Mouse (Mus musculus): ENCODE data around the gene Gm6176. TPM values are rescaled to one million over a fixed set of nuclear protein-coding genes. Genes with fewer than 3 reads are reported as not detected.
"Not testable (repeated sequence)": the region's sequence is repeated elsewhere in the genome, so short reads cannot be mapped to it uniquely, and the experiment has no call there.

Gene Gm6176
- polyA plus RNA-seq (2012; rRNA removed) (not detected in 2 replicates), polyA plus RNA-seq (2014; fragmentation: Nextera tagmentation; extraction: Ambion mirVana) (not detected in 2 replicates)

DNA sequence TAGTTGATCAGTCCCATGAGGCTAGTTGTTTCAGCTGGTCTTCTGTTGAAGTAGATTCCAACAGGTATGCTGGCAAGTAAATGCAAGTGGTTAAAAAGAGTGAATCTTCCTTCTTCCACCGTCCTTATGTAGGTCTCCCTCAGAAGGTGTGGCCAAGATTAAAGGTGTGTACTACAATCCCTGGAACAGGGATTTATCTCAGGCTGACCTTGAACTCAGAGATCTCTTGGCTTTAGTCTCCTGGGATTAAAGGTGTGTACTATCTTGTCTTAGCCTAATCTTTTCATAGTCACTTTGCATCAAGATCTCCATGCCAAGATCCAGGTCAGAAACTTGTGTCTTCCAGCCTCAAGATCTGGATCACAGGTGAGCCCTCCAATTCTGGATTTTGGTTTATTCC lies at the start of gene Gm6176:
Gene Gm6176 (minus strand): TSS at position 101 of the 400 bp plus-strand sequence.
- ATAC-seq (ENCODE audit: low FRiP score, low read depth); H3K4me1 ChIP-seq (ENCODE audit: control insufficient read depth, insufficient read depth, low read length); H3K27me3 ChIP-seq (ENCODE audit: control insufficient read depth, insufficient read depth, low read length); DNase-seq (ENCODE audit: low spot score); H3K36me3 ChIP-seq (ENCODE audit: control insufficient read depth, insufficient read depth, low read length); H3K4me2 ChIP-seq (replicated peaks; ENCODE audit: low read depth, low read length, severe bottlenecking); H3K9me3 ChIP-seq (ENCODE audit: control insufficient read depth, low read length); H3K4me3 ChIP-seq (replicated peaks; ENCODE audit: low read length); H3K27ac ChIP-seq (replicated peaks; ENCODE audit: low read depth, low read length); H3K9ac ChIP-seq (ENCODE audit: low read depth, low read length, severe bottlenecking): not testable (repeated sequence)
- no CpG with 5 or more reads among the region's 1 CpGs for WGBS

DNA sequence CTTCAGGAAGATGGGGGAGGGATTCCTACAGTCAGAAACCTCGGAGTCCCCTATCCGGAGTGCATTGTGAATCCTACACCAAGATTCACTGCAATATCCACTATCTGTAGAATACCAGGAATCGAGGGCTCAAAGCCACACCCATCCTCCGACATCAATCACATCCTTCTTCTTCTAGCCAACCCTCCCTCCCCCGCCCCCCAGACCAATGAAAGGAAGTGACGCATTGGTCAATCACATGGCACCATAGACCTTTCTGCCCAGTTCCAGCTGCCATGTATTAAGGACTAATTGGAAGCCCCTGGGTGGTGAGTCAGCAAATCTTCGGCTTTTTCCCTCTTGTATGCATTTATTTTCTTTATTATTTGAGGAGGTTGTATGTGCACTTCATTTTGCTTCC lies 12.7 kb upstream of the Gm6176 start, which contains the start of gene Vmn1r139:
Gene Vmn1r139 (plus strand): TSS at position 301 of the 400 bp plus-strand sequence.
- not testable (repeated sequence) for ATAC-seq (ENCODE audit: low FRiP score, low read depth); H3K27me3 ChIP-seq (ENCODE audit: control insufficient read depth, insufficient read depth, low read length); H3K4me2 ChIP-seq (replicated peaks; ENCODE audit: low read depth, low read length, severe bottlenecking); H3K9ac ChIP-seq (ENCODE audit: low read depth, low read length, severe bottlenecking); H3K27ac ChIP-seq (replicated peaks; ENCODE audit: low read depth, low read length); H3K9me3 ChIP-seq (ENCODE audit: control insufficient read depth, low read length); DNase-seq (ENCODE audit: low spot score); H3K4me3 ChIP-seq (replicated peaks; ENCODE audit: low read length); H3K36me3 ChIP-seq (ENCODE audit: control insufficient read depth, insufficient read depth, low read length); H3K4me1 ChIP-seq (ENCODE audit: control insufficient read depth, insufficient read depth, low read length)
- WGBS: no CpG with 5 or more reads among the region's 7 CpGs

DNA sequence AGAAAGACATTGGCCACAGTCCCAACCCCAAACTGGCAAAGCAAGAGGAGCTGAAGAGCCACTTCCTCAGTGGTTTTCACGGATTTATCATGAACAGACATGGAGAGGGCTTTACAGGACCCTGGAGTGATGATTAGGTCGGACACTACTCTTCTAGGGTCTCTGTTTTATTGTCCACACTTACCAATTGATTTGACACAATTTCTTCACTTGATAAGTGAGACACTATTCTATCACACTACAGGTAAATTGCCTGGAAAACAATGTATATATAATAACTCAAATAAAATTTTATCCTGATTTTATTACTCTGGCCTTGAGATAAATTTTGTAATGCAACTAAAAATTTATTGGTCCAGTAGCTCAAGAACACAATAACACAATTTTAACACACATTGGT lies 27.3 kb downstream of the Gm6176 start, which contains the start of gene Vmn1r138:
Gene Vmn1r138 (minus strand): TSS at position 101 of the 400 bp plus-strand sequence.
- not testable (repeated sequence) for H3K27ac ChIP-seq (replicated peaks; ENCODE audit: low read depth, low read length); H3K9me3 ChIP-seq (ENCODE audit: control insufficient read depth, low read length); H3K4me3 ChIP-seq (replicated peaks; ENCODE audit: low read length); H3K36me3 ChIP-seq (ENCODE audit: control insufficient read depth, insufficient read depth, low read length); H3K27me3 ChIP-seq (ENCODE audit: control insufficient read depth, insufficient read depth, low read length); ATAC-seq (ENCODE audit: low FRiP score, low read depth); H3K9ac ChIP-seq (ENCODE audit: low read depth, low read length, severe bottlenecking); DNase-seq (ENCODE audit: low spot score); H3K4me1 ChIP-seq (ENCODE audit: control insufficient read depth, insufficient read depth, low read length); H3K4me2 ChIP-seq (replicated peaks; ENCODE audit: low read depth, low read length, severe bottlenecking)
- no CpG with 5 or more reads among the region's 2 CpGs for WGBS

Other genes with a start within 250 kb of the Gm6176 start
- not detected in 2 replicates for gene Vmn1r135, start 224.0 kb downstream of the Gm6176 start, polyA plus RNA-seq (2012; rRNA removed)
- not detected in 2 replicates for gene Vmn1r135, start 224.0 kb downstream of the Gm6176 start, polyA plus RNA-seq (2014; fragmentation: Nextera tagmentation; extraction: Ambion mirVana)
- gene Gm5725, start 212.0 kb downstream of the Gm6176 start, polyA plus RNA-seq (2012; rRNA removed): not detected in 2 replicates
- gene Gm5725, start 212.0 kb downstream of the Gm6176 start, polyA plus RNA-seq (2014; fragmentation: Nextera tagmentation; extraction: Ambion mirVana): not detected in 2 replicates
- gene Gm5891, start 135.0 kb downstream of the Gm6176 start, polyA plus RNA-seq (2012; rRNA removed): not detected in 2 replicates
- not detected in 2 replicates for gene Gm5891, start 135.0 kb downstream of the Gm6176 start, polyA plus RNA-seq (2014; fragmentation: Nextera tagmentation; extraction: Ambion mirVana)
- not detected in 2 replicates for gene Vmn1r137, start 61.7 kb downstream of the Gm6176 start, polyA plus RNA-seq (2012; rRNA removed)
- not detected in 2 replicates for gene Vmn1r137, start 61.7 kb downstream of the Gm6176 start, polyA plus RNA-seq (2014; fragmentation: Nextera tagmentation; extraction: Ambion mirVana)
- not detected in 2 replicates for gene Vmn1r138, start 27.4 kb downstream of the Gm6176 start, polyA plus RNA-seq (2012; rRNA removed)
- gene Vmn1r138, start 27.4 kb downstream of the Gm6176 start, polyA plus RNA-seq (2014; fragmentation: Nextera tagmentation; extraction: Ambion mirVana): not detected in 2 replicates
- gene Vmn1r139, start 12.8 kb upstream of the Gm6176 start, polyA plus RNA-seq (2012; rRNA removed): not detected in 2 replicates
- not detected in 2 replicates for gene Vmn1r139, start 12.8 kb upstream of the Gm6176 start, polyA plus RNA-seq (2014; fragmentation: Nextera tagmentation; extraction: Ambion mirVana)
- gene Gm16451, start 61.9 kb upstream of the Gm6176 start, polyA plus RNA-seq (2012; rRNA removed): not detected in 2 replicates
- not detected in 2 replicates for gene Gm16451, start 61.9 kb upstream of the Gm6176 start, polyA plus RNA-seq (2014; fragmentation: Nextera tagmentation; extraction: Ambion mirVana)
- not detected in 2 replicates for gene Gm10666, start 78.4 kb upstream of the Gm6176 start, polyA plus RNA-seq (2012; rRNA removed)
- not detected in 2 replicates for gene Gm10666, start 78.4 kb upstream of the Gm6176 start, polyA plus RNA-seq (2014; fragmentation: Nextera tagmentation; extraction: Ambion mirVana)
- not detected in 2 replicates for gene Vmn1r142, start 107.7 kb upstream of the Gm6176 start, polyA plus RNA-seq (2012; rRNA removed)
- gene Vmn1r142, start 107.7 kb upstream of the Gm6176 start, polyA plus RNA-seq (2014; fragmentation: Nextera tagmentation; extraction: Ambion mirVana): not detected in 2 replicates
- not detected in 2 replicates for gene Vmn1r143, start 133.1 kb upstream of the Gm6176 start, polyA plus RNA-seq (2012; rRNA removed)
- gene Vmn1r143, start 133.1 kb upstream of the Gm6176 start, polyA plus RNA-seq (2014; fragmentation: Nextera tagmentation; extraction: Ambion mirVana): not detected in 2 replicates
- gene Gm8653, start 145.0 kb upstream of the Gm6176 start, polyA plus RNA-seq (2012; rRNA removed): not detected in 2 replicates
- not detected in 2 replicates for gene Gm8653, start 145.0 kb upstream of the Gm6176 start, polyA plus RNA-seq (2014; fragmentation: Nextera tagmentation; extraction: Ambion mirVana)
- gene Gm8453, start 173.2 kb upstream of the Gm6176 start, polyA plus RNA-seq (2012; rRNA removed): not detected in 2 replicates
- not detected in 2 replicates for gene Gm8453, start 173.2 kb upstream of the Gm6176 start, polyA plus RNA-seq (2014; fragmentation: Nextera tagmentation; extraction: Ambion mirVana)

Measured in limb, embryonic 14.5 days (tissue).